Mouse (Mus musculus) heart, embryonic 14.5 days (tissue): ENCODE data around the gene Lamc3. TPM values are rescaled to one million over a fixed set of nuclear protein-coding genes. Genes with fewer than 3 reads are reported as not detected.

Experiments
- ATAC-seq: fragments of 200-750 bp; cut with Nextera tagmentation; 2 replicates; pipeline ENCODE4 v1.8.0; 2017; ENCODE audit warnings: low read depth, moderate TSS enrichment; ENCODE audit not compliant: insufficient number of reproducible peaks, insufficient read depth, low FRiP score
- H3K27ac ChIP-seq, 2 experiments: fragments of 200-500 bp in 1 of 2; fragments of 300-500 bp in 1 of 2; sonication (generic) in 1 of 2; replicated peaks in 1 of 2; 2 replicates each; pipeline ENCODE4 v1.5.1; 2012 to 2014; ENCODE audit warnings: low read depth in 2 of 2, low read length in 2 of 2, control low read depth in 1 of 2, mild to moderate bottlenecking in 1 of 2, mixed read lengths in 1 of 2; ENCODE audit not compliant: control insufficient read depth in 1 of 2, insufficient read depth in 1 of 2
- H3K27me3 ChIP-seq: fragments of 300-500 bp; sonication (generic); 2 replicates; pipeline ENCODE4 v1.6.1; 2014; ENCODE audit warnings: mild to moderate bottlenecking, low read length, control low read depth; ENCODE audit not compliant: control insufficient read depth, insufficient read depth
- H3K36me3 ChIP-seq: fragments of 300-500 bp; sonication (generic); 2 replicates; pipeline ENCODE4 v1.6.1; 2014; ENCODE audit warnings: mild to moderate bottlenecking, control low read depth, low read length, mixed read lengths; ENCODE audit not compliant: control insufficient read depth, insufficient read depth
- H3K4me1 ChIP-seq, 2 experiments: fragments of 200-500 bp in 1 of 2; fragments of 300-500 bp in 1 of 2; sonication (generic) in 1 of 2; 2 replicates each; pipeline ENCODE4 v1.6.1; 2012 to 2014; ENCODE audit warnings: low read length in 2 of 2, control low read depth in 1 of 2, mixed read lengths in 1 of 2; ENCODE audit not compliant: control insufficient read depth in 2 of 2, insufficient read depth in 2 of 2
- H3K4me2 ChIP-seq: fragments of 300-500 bp; sonication (generic); 2 replicates; pipeline ENCODE4 v1.6.1; 2014; ENCODE audit warnings: mild to moderate bottlenecking, low read length
- H3K4me3 ChIP-seq, 2 experiments: fragments of 200-500 bp in 1 of 2; fragments of 300-500 bp in 1 of 2; sonication (generic) in 1 of 2; 2 replicates each; pipeline ENCODE4 v1.5.1; 2012 to 2014; ENCODE audit warnings: low read length in 2 of 2, mild to moderate bottlenecking in 2 of 2, control low read depth in 1 of 2, low read depth in 1 of 2, moderate library complexity in 1 of 2; ENCODE audit not compliant: control insufficient read depth in 1 of 2, insufficient read depth in 1 of 2
- H3K9ac ChIP-seq: fragments of 300-500 bp; sonication (generic); 2 replicates; pipeline ENCODE4 v1.6.1; 2014; ENCODE audit warnings: mild to moderate bottlenecking, low read length
- H3K9me3 ChIP-seq: fragments of 300-500 bp; sonication (generic); 2 replicates; pipeline ENCODE4 v1.6.1; 2016; ENCODE audit warnings: low read length, control low read depth; ENCODE audit not compliant: control insufficient read depth
- WGBS: fragments of 180-500 bp; shearing (Covaris S2); extraction: QIAGEN DNeasy Blood & Tissue Kit; methylation state at CpG from one replicate; pipeline ENCODE4 v1.1.7; 2014; 5-methylcytosine and 5-hydroxymethylcytosine counted together
- polyA plus RNA-seq: library from polyadenylated mRNA; unstranded; fragments of >200 nt; fragmentation: Nextera tagmentation; extraction: Ambion mirVana; gene quantifications from 2 replicates; pipeline ENCODE4 v1.2.1, GENCODE M21; 2014

Gene Lamc3
- 0.19 and 0.24 TPM in 2 replicates for polyA plus RNA-seq

DNA sequence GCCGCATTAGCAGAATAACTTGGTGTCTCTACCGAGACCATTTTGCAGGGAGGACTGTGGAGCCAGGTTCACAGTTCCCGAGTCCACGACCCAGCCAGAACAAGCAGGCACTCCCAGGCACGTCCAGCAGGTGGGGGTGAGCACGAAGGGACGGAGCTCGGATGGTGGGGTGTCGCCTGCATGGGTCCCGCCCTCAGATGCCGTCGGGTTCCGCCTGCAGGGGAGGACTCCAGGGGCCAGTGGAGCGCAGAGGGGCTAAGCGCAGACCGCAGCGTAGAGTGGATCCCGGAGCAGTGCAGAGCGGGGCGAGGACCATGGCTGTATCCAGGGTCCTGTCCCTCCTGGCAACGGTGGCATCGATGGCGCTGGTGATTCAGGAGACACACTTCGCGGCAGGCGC, at the start of gene Lamc3:
Gene Lamc3, plus strand, starts transcription at position 262 of the 400 bp plus-strand sequence.
- H3K36me3 ChIP-seq = no peaks in the 10 kb centered on the region
- no peak within 1 kb of the TSS for H3K9ac ChIP-seq
- peak within 1 kb of the TSS; percentile 17 to 24 for H3K4me3 ChIP-seq
- H3K4me1 ChIP-seq = no peaks in the 10 kb centered on the region; a peak in 1 of 4 replicates
- H3K27ac ChIP-seq = no peak within 1 kb of the TSS
- H3K27me3 ChIP-seq = peaks cover 79% of the 10 kb centered on the region
- H3K4me2 ChIP-seq = peak within 1 kb of the TSS; percentile 55
- peak; percentile 48; the same call in 1 of the 2 replicates for ATAC-seq
- no peaks in the 10 kb centered on the region for H3K9me3 ChIP-seq
- WGBS = 9% methylated on average over 26 of the region's 26 CpGs

DNA sequence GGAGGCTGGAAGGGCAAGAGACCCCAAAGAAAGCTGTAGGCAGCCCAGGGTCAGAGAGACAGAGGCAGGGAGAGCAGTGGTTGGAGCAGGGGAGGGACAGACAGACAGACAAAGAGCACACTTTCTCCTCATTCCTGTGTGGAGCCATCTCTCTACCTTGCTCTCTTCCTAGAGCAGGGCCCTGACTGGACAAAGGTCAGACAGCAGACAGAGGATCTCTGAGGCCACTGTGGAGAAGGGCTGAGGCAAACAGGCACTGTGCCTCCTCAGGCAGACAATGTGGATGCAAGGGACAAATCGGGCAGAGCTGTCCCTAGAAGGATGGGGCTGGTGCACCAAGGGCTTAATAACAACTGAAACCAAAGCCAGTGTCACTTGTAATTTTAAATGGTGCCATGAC, 48.2 kb upstream of the Lamc3 start:
- Histone ChIP-seq H3K9me3 (no peaks in the 10 kb centered on the region), H3K36me3 (no peaks in the 10 kb centered on the region)

DNA sequence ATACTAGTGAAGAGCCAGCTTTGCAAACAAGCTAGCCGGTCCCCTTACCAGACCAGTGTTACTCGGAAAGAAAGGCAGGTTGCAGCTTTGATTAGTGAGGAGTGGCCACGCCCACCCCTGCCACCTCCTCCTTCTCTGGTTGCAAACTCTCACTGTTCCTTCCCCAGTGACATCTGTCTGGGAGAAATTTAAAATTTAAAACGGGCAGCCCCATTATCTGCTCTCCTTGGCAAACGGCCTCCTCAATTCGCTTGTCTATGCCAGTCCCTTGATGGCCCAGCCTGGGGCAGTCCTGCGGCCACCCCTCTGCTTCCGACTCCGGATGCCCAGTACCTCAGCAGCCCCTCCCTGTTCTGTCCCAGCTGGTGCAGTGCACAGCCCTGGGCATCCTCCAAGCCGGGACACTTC, 42.4 kb upstream of the Lamc3 start:
- Histone ChIP-seq H3K36me3 (no peaks in the 10 kb centered on the region), H3K27ac (no peak overlapping the region), H3K4me3 (no peak overlapping the region), H3K4me1 (peaks cover 0 to 14% of the 10 kb centered on the region in 2 experiments; a peak in 3 of 4 replicates), H3K9ac (no peak overlapping the region), H3K4me2 (no peak overlapping the region), H3K9me3 (no peaks in the 10 kb centered on the region), H3K27me3 (peaks cover 70% of the 10 kb centered on the region)
- WGBS = 6% methylated on average over 10 of the region's 10 CpGs
- ATAC-seq = no peak

More for the DNA sequence above, 48.2 kb upstream of the Lamc3 start:
- Histone ChIP-seq H3K4me2 (no peak overlapping the region), H3K4me1 (no peaks in the 10 kb centered on the region), H3K27ac (no peak overlapping the region), H3K27me3 (peaks cover 48% of the 10 kb centered on the region), H3K9ac (no peak overlapping the region), H3K4me3 (no peak overlapping the region)
- WGBS = 47% methylated on average over 1 of the region's 1 CpGs
- ATAC-seq = no peak

DNA sequence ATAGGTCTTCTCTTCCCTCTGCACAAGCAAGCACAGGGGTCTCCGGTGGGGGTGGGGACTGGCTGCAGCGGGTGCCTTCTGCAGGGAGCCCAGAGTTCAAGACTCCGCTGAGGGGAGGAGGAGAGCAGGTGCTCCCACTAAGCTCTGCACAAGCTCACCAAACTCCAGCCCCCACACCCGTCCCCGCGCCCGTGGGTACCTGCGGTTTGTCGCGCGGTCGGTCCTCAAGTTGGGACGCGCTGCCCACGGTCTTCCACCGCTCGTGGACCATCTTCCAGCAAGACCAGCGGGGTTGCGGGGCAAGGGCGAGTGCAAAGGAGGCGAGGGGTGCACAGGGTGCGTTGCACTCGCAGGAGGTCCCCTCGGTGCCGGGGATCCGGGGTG, 41.6 kb upstream of the Lamc3 start:
- Histone ChIP-seq H3K36me3 (no peaks in the 10 kb centered on the region), H3K4me1 (peaks cover 0 to 14% of the 10 kb centered on the region in 2 experiments; a peak in 3 of 4 replicates), H3K4me2 (peak overlapping the region; percentile 98), H3K27me3 (peaks cover 65% of the 10 kb centered on the region), H3K9ac (peak overlapping the region; percentile 57), H3K9me3 (no peaks in the 10 kb centered on the region), H3K27ac (no peak overlapping the region), H3K4me3 (peak overlapping the region; percentile 51 to 60)
- 4% methylated on average over 24 of the region's 26 CpGs for WGBS
- ATAC-seq = no peak

DNA sequence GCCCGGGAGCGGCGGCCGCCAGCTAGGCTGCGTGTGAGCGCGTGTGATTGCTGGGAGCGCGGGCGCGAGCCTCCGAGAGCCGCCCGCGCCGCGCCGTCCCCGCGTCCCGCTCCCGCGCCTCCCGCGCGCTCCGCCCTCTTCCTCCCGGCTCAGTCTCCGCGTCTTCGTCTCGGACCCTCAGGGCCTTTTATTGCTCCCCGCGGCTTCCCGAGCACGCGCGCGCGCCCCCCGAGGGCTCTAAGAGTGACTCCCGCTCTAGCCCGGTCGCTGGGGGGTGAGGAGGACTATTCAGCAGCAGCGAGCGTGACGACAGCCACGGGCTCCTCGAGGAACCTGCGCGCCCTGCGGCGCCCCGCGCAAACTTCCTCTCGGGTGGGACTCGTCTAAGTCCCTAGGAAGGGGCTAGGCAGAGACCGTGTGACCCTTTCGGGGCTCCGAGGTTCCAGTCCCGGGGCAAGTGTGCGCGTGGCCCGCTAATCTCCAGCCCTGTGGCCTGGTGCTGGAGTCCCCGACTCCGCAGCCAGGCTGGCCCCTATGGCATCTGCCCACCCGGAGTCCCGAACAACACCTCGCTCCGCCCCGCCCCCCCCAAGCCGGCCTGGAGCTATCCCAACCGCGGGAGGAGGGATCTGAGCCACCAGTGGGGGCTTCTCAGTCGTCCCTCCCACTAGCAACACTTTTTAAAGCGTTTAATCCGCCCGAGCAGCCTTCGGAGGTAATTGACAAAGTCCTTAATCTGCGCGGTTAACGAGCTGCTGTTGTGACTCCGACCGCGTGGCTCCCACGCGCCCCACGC, 41.0 kb upstream of the Lamc3 start, which contains the start of gene Fibcd1:
Gene Fibcd1, minus strand, starts transcription at position 110 of the 796 bp plus-strand sequence.
- WGBS = under 1% methylated on average over 88 of the region's 88 CpGs
- ATAC-seq = no peak
- H3K9ac ChIP-seq = peak within 1 kb of the TSS; percentile 57
- H3K4me2 ChIP-seq = peak within 1 kb of the TSS; percentile 98
- no peaks in the 10 kb centered on the region for H3K36me3 ChIP-seq
- H3K4me1 ChIP-seq = peaks cover 0 to 14% of the 10 kb centered on the region in 2 experiments; a peak in 3 of 4 replicates
- peak within 1 kb of the TSS; percentile 51 to 60 for H3K4me3 ChIP-seq
- peaks cover 59% of the 10 kb centered on the region for H3K27me3 ChIP-seq
- no peaks in the 10 kb centered on the region for H3K9me3 ChIP-seq
- no peak within 1 kb of the TSS for H3K27ac ChIP-seq

DNA sequence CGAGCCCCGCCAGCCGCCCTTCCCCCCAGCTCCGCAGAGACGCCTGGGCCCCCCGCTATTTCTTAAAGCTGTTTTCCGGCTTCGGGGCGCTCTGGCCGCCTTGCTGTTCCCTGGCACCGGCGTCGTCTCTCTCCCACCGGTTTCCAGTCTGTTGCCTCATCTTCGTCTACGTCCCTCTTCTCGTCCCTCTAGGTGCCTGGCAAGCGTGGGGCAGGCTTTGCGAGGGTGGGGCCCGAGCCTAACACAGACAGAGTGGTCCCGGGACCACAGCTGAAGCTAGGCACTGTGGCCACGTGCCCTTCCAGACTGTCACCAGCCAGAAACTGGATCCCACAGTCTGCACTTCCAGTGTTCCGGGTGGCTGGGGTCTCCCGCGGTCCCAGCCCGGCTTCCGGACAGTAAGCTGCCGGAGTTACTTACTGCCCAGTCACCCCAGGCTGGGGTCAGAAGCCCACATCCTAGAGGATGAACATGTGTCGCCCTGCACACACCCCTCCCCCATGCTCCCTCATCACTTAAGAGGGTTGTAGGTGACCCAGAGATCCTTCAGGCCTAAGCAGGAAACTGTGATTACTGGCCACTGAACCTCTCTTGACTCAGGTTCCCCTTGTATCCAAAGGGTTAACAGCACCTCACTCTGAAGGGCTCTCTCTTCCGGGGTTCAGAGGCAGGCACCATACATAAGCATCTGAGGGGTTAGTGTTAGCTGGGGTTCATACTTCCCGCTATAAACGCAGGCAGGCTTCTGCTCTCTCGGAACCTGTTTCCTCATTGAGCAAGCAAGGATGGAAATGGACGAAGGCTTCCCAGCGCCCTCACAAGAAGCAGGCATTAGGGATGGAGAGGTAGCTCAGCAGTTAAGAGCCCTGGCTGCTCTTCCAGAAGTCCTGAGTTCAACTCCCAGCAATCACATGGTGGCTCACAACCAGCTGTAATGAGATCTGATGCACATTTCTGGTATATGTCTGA, 40.1 kb upstream of the Lamc3 start:
- Histone ChIP-seq H3K9ac (peak overlapping the region; percentile 57), H3K4me2 (peak overlapping the region; percentile 98), H3K9me3 (no peaks in the 10 kb centered on the region), H3K36me3 (no peaks in the 10 kb centered on the region), H3K4me3 (peak overlapping the region; percentile 51 to 60; a peak in 3 of 4 replicates), H3K27ac (no peak overlapping the region), H3K4me1 (peaks cover 0 to 14% of the 10 kb centered on the region in 2 experiments; a peak in 3 of 4 replicates), H3K27me3 (peaks cover 53% of the 10 kb centered on the region)
- no peak for ATAC-seq
- 4% methylated on average over 35 of the region's 35 CpGs for WGBS

DNA sequence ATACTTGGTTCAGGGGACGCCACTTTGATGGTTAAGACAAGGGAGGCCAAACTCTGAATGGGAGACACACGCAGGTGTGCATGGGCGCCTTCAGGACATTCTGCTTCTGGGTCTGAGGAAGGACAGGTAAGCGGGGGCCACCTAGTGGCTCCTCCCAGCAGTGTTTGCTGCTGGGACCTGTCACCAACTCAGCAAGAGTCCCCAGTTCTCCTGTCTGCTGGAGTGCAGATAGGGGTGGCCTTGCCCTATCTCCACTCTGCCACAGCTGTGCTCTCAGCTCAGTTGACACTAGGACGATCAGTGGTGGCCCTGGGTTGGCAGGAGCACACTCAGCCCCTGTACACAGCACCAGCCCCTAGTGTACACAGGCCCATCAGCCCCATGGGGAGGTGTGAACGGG, 39.2 kb upstream of the Lamc3 start:
- no peak for ATAC-seq
- no peak overlapping the region for H3K4me3 ChIP-seq
- H3K4me1 ChIP-seq = peaks cover 0 to 14% of the 10 kb centered on the region in 2 experiments; a peak in 3 of 4 replicates
- 11% methylated on average over 6 of the region's 6 CpGs for WGBS
- H3K9ac ChIP-seq = no peak overlapping the region
- H3K9me3 ChIP-seq = no peaks in the 10 kb centered on the region
- H3K4me2 ChIP-seq = no peak overlapping the region
- H3K36me3 ChIP-seq = no peaks in the 10 kb centered on the region
- no peak overlapping the region for H3K27ac ChIP-seq
- H3K27me3 ChIP-seq = peaks cover 51% of the 10 kb centered on the region
